ENCODE assay signal across 8 mouse cellular contexts in the genomic region with DNA sequence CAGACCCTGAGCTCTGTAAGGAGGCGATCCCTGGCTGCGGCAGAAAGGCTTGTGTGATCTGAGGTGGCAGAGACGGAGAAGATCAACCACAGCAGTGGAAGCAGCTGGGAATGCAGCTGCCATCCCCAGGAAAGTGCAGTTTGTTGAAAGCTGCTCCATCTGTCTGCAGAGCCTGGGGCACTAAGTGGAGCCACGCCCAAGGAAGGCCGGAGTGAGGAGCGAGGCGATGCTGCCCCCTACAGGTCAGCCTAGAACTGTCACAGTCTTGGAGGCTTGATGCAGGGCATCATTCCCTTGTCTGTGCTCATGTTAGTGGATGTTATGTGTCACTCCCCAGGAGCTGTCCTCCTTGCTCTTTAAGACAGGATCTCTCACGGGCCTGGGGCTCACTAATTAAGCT. TPM values are rescaled to one million over a fixed set of nuclear protein-coding genes. Genes with fewer than 3 reads are reported as not detected.
A peak's percentile ranks its signal among the peaks of the same experiment; 100 is the strongest.
DNase-seq lines count a peak whose midpoint lies in the region; ATAC-seq and TF ChIP-seq lines count a peak whose summit lies in the region.

No protein-coding gene starts in this region.

- peak overlapping the region; percentile 41 for H3K4me2 ChIP-seq in CH12.LX (ENCODE audit: insufficient read depth, low read depth, poor library complexity, severe bottlenecking)
- peak overlapping the region; percentile 31 for H3K4me2 ChIP-seq in forebrain, embryonic 13.5 days
- H3K4me2 ChIP-seq in liver, embryonic 15.5 days: no peak overlapping the region
- peak overlapping the region; percentile 27; the same call in 1 of the 2 replicates for H3K4me2 ChIP-seq in neural tube, embryonic 12.5 days (replicated peaks)
- H3K4me2 ChIP-seq in stomach, postnatal 0 days (replicated peaks; ENCODE audit: low read depth): no peak overlapping the region

- intact Hi-C loops in heart, postnatal 10 days (cut with DNase I): loop anchor here (1.0 to 5.0 kb wide), 5 partner anchors 33 to 508 kb away; a partner anchor contains a TSS

- DNase-seq in CH12.LX (ENCODE audit: extremely low read depth): peak; percentile 75
- peak; percentile 72 for DNase-seq in c-Kit-positive CD71-positive TER-119-positive erythroid progenitor cells, embryonic 14.5 days (ENCODE audit: low spot score)
- peak; percentile 86 to 90 for DNase-seq in heart, postnatal 10 days
- peak; percentile 88 to 91 for DNase-seq in kidney, postnatal 4 days
- DNase-seq in stomach, postnatal 0 days (ENCODE audit: low spot score): peak; percentile 90

- peaks cover 0 to 6% of the 10 kb centered on the region in 2 experiments; a peak in 2 of 4 replicates for H3K4me1 ChIP-seq in CH12.LX (ENCODE audit: control insufficient read depth in 1 of 2, insufficient read depth in 2 of 2)
- peaks cover 6% of the 10 kb centered on the region; the same call in 1 of the 2 replicates for H3K4me1 ChIP-seq in forebrain, embryonic 13.5 days
- peaks cover 6% of the 10 kb centered on the region for H3K4me1 ChIP-seq in liver, embryonic 15.5 days (replicated peaks)
- H3K4me1 ChIP-seq in neural tube, embryonic 12.5 days: no peaks in the 10 kb centered on the region
- H3K4me1 ChIP-seq in stomach, postnatal 0 days (replicated peaks; ENCODE audit: control insufficient read depth, insufficient read depth): no peaks in the 10 kb centered on the region

- H3K27me3 ChIP-seq in CH12.LX (replicated peaks): no peaks in the 10 kb centered on the region
- no peaks in the 10 kb centered on the region for H3K27me3 ChIP-seq in forebrain, embryonic 13.5 days
- 0 out of 2 replicates have a peak, but pooled peaks cover 6% of the 10 kb centered on the region for H3K27me3 ChIP-seq in liver, embryonic 15.5 days
- no peaks in the 10 kb centered on the region for H3K27me3 ChIP-seq in neural tube, embryonic 12.5 days (replicated peaks)
- H3K27me3 ChIP-seq in stomach, postnatal 0 days (ENCODE audit: control insufficient read depth, insufficient read depth, low read length): no peaks in the 10 kb centered on the region

- TF ChIP-seq RAD21 in CH12.LX (IDR thresholded peaks at IDR 0.05; ENCODE audit: low read depth, low read length): peak; percentile 87

- ATAC-seq in forebrain, embryonic 13.5 days: peak; percentile 93
- ATAC-seq in liver, embryonic 15.5 days (ENCODE audit: insufficient read depth): peak; percentile 78
- peak; percentile 88 for ATAC-seq in neural tube, embryonic 12.5 days (ENCODE audit: low FRiP score, low read depth)
- ATAC-seq in stomach, postnatal 0 days (ENCODE audit: low FRiP score, low TSS enrichment): peak; percentile 92

- no peak for TF ChIP-seq EP300 in CH12.LX (IDR thresholded peaks at IDR 0.05; ENCODE audit: low read length)
- TF ChIP-seq EP300 in stomach, postnatal 0 days (optimal IDR thresholded peaks at IDR 0.05): no peak

- H3K36me3 ChIP-seq in CH12.LX (replicated peaks in 1 of 2; ENCODE audit: control insufficient read depth in 1 of 2, insufficient read depth in 1 of 2, low read length in 1 of 2): no peaks in the 10 kb centered on the region
- no peaks in the 10 kb centered on the region for H3K36me3 ChIP-seq in forebrain, embryonic 13.5 days (ENCODE audit: poor library complexity, severe bottlenecking)
- no peaks in the 10 kb centered on the region for H3K36me3 ChIP-seq in liver, embryonic 15.5 days (replicated peaks)
- no peaks in the 10 kb centered on the region for H3K36me3 ChIP-seq in neural tube, embryonic 12.5 days
- H3K36me3 ChIP-seq in stomach, postnatal 0 days (ENCODE audit: control insufficient read depth, insufficient read depth, low read length): no peaks in the 10 kb centered on the region

- no peak overlapping the region for H3K27ac ChIP-seq in CH12.LX (ENCODE audit: insufficient read depth, low read depth)
- peak overlapping the region; percentile 44; the same call in 1 of the 2 replicates for H3K27ac ChIP-seq in forebrain, embryonic 13.5 days
- H3K27ac ChIP-seq in liver, embryonic 15.5 days (replicated peaks): no peak overlapping the region
- H3K27ac ChIP-seq in neural tube, embryonic 12.5 days: no peak overlapping the region
- H3K27ac ChIP-seq in stomach, postnatal 0 days (replicated peaks): no peak overlapping the region

- TF ChIP-seq CTCF in CH12.LX (conservative IDR thresholded peaks at IDR 0.05 in 1 of 2, IDR thresholded peaks at IDR 0.05 in 1 of 2; ENCODE audit: low read depth in 2 of 2, low read length in 2 of 2): peak; percentile 72 to 92
- peak; percentile 99 for TF ChIP-seq CTCF in stomach, postnatal 0 days (IDR thresholded peaks at IDR 0.05; ENCODE audit: low read depth)

- TF ChIP-seq POLR2A in CH12.LX (IDR thresholded peaks at IDR 0.05; ENCODE audit: low read depth, low read length): no peak

- H3K4me3 ChIP-seq in CH12.LX (replicated peaks in 1 of 3; ENCODE audit: low read depth in 2 of 3, low read length in 2 of 3, poor library complexity in 1 of 3): no peak overlapping the region
- no peak overlapping the region for H3K4me3 ChIP-seq in forebrain, embryonic 13.5 days
- H3K4me3 ChIP-seq in liver, embryonic 15.5 days (replicated peaks): no peak overlapping the region
- H3K4me3 ChIP-seq in neural tube, embryonic 12.5 days: no peak overlapping the region
- no peak overlapping the region for H3K4me3 ChIP-seq in stomach, postnatal 0 days (ENCODE audit: low read depth, low read length)

- dilution Hi-C loops in CH12.LX (cut with MboI; ENCODE audit: extremely low pct_ligation_motif_present, extremely low pct_unique_long_range_greater_than_20kb, low sequenced_read_pairs): no loop called here

- in situ Hi-C loops in CH12.LX (cut with MboI; ENCODE audit: low pct_ligation_motif_present, low pct_unique_long_range_greater_than_20kb, low sequenced_read_pairs): no loop called here

- no peak overlapping the region for H3K9ac ChIP-seq in CH12.LX (ENCODE audit: insufficient read depth, low read depth)
- no peak overlapping the region for H3K9ac ChIP-seq in forebrain, embryonic 13.5 days
- H3K9ac ChIP-seq in liver, embryonic 15.5 days: no peak overlapping the region
- H3K9ac ChIP-seq in neural tube, embryonic 12.5 days: no peak overlapping the region
- no peak overlapping the region for H3K9ac ChIP-seq in stomach, postnatal 0 days (ENCODE audit: low read length)

- no peaks in the 10 kb centered on the region for H3K9me3 ChIP-seq in CH12.LX (replicated peaks; ENCODE audit: low read length)
- no peaks in the 10 kb centered on the region for H3K9me3 ChIP-seq in forebrain, embryonic 13.5 days (replicated peaks)
- H3K9me3 ChIP-seq in liver, embryonic 15.5 days (replicated peaks): no peaks in the 10 kb centered on the region
- H3K9me3 ChIP-seq in neural tube, embryonic 12.5 days: no peaks in the 10 kb centered on the region
- no peaks in the 10 kb centered on the region for H3K9me3 ChIP-seq in stomach, postnatal 0 days (ENCODE audit: control insufficient read depth, low read length)

- H3K79me2 ChIP-seq in CH12.LX (replicated peaks; ENCODE audit: control insufficient read depth, extremely low read depth, insufficient read depth, poor library complexity, severe bottlenecking): no peaks in the 10 kb centered on the region

- 6% methylated on average over 8 of the region's 8 CpGs for WGBS in forebrain, embryonic 13.5 days
- 11% methylated on average over 8 of the region's 8 CpGs for WGBS in liver, embryonic 15.5 days (ENCODE audit: insufficient replicate concordance)
- 6% methylated on average over 8 of the region's 8 CpGs for WGBS in neural tube, embryonic 12.5 days
- 5% methylated on average over 8 of the region's 8 CpGs for WGBS in stomach, postnatal 0 days

TF ChIP-seq in CH12.LX, 34 proteins besides CTCF, POLR2A, EP300 and RAD21:
- TF ChIP-seq ZMIZ1 (IDR thresholded peaks at IDR 0.05; ENCODE audit: low read depth, low read length): no peak
- TF ChIP-seq BHLHE40 (IDR thresholded peaks at IDR 0.05; ENCODE audit: low read depth, low read length): no peak
- no peak for TF ChIP-seq JUN (IDR thresholded peaks at IDR 0.05; ENCODE audit: insufficient read depth, low read depth, low read length)
- TF ChIP-seq SMC3 (IDR thresholded peaks at IDR 0.05; ENCODE audit: low read depth, low read length): peak; percentile 80
- no peak for TF ChIP-seq POLR2AphosphoS2 (IDR thresholded peaks at IDR 0.05; ENCODE audit: low read depth, low read length)
- no peak for TF ChIP-seq TBP (conservative IDR thresholded peaks at IDR 0.05; ENCODE audit: low read depth, low read length)
- TF ChIP-seq CHD1 (IDR thresholded peaks at IDR 0.05; ENCODE audit: low read depth, low read length): no peak
- TF ChIP-seq JUND (conservative IDR thresholded peaks at IDR 0.05; ENCODE audit: low read depth, low read length): no peak
- TF ChIP-seq ZNF384 (IDR thresholded peaks at IDR 0.05; ENCODE audit: low read depth, low read length): no peak
- TF ChIP-seq IRF4 (IDR thresholded peaks at IDR 0.05; ENCODE audit: low read depth, low read length): no peak
- TF ChIP-seq TCF12 (IDR thresholded peaks at IDR 0.05; ENCODE audit: low read depth, low read length): peak; percentile 23; the same call in 1 of the 2 replicates
- TF ChIP-seq ZC3H11A (IDR thresholded peaks at IDR 0.05; ENCODE audit: low read depth, low read length): no peak
- TF ChIP-seq UBTF (IDR thresholded peaks at IDR 0.05; ENCODE audit: low read depth, low read length): no peak
- TF ChIP-seq ETS1 (conservative IDR thresholded peaks at IDR 0.05; ENCODE audit: low read depth, low read length): no peak

RNA-seq across cellular contexts. Expression of a gene that starts 32.5 kb away (rescaled TPM):
- total RNA-seq in CH12.LX (2012; rRNA removed) (13.9 and 14.2 TPM in 2 replicates), CH12.LX (2014; rRNA removed) (10.4 and 12.9 TPM in 2 replicates)
- polyA plus RNA-seq in CH12.LX (2012; ENCODE audit: insufficient read length, low read depth): 11.0 and 11.2 TPM in 2 replicates
- polyA plus RNA-seq in forebrain, embryonic 13.5 days (2015; fragmentation: Nextera tagmentation; extraction: Ambion mirVana): 31.2 and 31.5 TPM in 2 replicates
- 10 to 100 TPM in 1 of 2 experiments, 1 to 10 TPM in 1; 7.1 to 10.7 TPM for total RNA-seq in heart, postnatal 10 days (2021)
- polyA plus RNA-seq in liver, embryonic 15.5 days (2015; fragmentation: Nextera tagmentation; extraction: Ambion mirVana): 15.5 and 19.8 TPM in 2 replicates
- polyA plus RNA-seq in neural tube, embryonic 12.5 days (2016; fragmentation: Nextera tagmentation; extraction: Ambion mirVana): 26.0 and 27.5 TPM in 2 replicates
- 8.0 and 8.2 TPM in 2 replicates for polyA plus RNA-seq in stomach, postnatal 0 days (2015; fragmentation: Nextera tagmentation; extraction: Ambion mirVana)

Comparison
In these comparisons a context has a peak if more than half of its experiments do, and no peak if none do; other contexts are left out.
1. H3K4me2 ChIP-seq: peak in CH12.LX (single experiment), forebrain, embryonic 13.5 days (single experiment) and neural tube, embryonic 12.5 days (single experiment); none in liver, embryonic 15.5 days (single experiment) and stomach, postnatal 0 days (single experiment).
2. Peak in every context shown above with its lines, with median percentiles within 50 percentile points of each other: DNase-seq and ATAC-seq.